Mouse (Mus musculus) embryo, embryonic 10 days (tissue): ENCODE results near the gene Tbx18.

Experiments
- DNase-seq: peaks from one replicate; pipeline ENCODE4 v3.0.0-alpha.2; 2015; ENCODE audit warnings: low spot score

Gene Tbx18

DNA sequence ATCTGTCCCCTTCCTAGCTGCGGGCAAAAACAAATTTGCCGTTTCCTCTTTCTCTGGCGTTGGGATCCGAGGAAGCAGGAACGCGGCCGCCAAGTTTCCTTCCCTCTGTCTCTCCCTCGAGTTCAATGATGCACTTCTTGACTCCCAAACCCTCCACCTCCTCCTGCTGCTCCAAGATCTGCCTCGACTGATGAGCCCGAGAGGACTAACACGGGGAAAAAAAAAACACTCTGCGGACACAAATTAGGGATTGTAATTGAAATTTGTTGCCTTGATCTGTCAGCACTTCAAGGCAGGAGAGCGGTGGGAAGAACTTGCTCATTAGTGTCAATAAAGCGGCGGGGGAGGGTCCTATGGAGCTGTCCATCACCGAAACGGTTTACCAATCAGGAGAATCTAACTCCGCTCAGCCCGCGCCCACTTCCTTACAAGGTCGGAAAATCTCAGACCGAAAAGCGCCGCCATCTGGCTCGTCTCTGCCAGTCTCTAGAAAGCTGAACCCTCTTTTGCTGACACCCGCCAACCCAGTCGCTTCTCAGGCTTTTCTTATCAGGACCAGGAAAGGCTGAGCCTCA lies at the start of gene Tbx18:
Gene Tbx18, minus strand, starts transcription at position 300 of the 575 bp plus-strand sequence.
- DNase-seq = peak; percentile 96

GRCm38 (mm10) chr9:87773951-87774350 lies 42.9 kb upstream of the Tbx18 start:
- no peak for DNase-seq

GRCm38 (mm10) chr9:87755621-87756020 lies 24.6 kb upstream of the Tbx18 start:
- no peak for DNase-seq

DNA sequence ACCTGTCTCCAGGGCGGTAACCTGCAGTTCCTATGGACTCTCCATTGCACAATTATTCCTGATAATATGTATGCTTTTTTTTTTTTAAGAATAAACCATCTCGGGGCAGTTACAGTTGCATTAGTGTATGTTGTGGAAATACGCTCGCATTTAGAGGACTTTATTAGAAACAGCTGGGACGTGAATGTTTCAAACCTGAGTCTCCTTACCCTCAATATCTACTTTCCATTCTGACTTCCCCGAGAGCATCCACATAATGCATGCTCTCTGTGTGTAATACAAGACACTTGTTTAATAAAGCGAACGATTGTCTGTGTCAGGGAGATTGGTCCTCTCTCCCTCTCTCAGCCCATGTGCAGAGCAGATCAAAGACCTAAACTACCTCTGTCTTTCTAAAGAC lies 10.5 kb upstream of the Tbx18 start:
- no peak for DNase-seq

DNA sequence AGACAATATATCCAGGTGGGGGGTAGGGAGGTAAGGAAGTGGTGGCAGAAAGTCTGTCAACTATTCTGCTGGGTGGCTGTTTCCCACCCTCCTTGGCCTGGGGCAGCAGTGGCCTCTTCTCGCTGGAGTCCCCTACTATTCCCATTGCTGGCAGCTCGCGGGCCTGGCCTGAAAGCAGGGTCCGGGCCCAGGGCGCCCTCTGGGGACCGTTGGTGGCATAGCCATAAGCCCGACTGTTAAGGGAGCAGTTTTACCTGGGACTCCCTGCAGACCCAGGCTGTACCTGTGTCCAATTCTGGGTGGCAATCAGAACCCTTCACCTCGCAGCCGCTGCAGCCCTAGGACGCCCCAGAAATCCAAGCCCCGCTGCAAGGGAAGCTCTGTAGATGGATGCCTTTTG lies 9.6 kb upstream of the Tbx18 start:
- peak; percentile 71 for DNase-seq

DNA sequence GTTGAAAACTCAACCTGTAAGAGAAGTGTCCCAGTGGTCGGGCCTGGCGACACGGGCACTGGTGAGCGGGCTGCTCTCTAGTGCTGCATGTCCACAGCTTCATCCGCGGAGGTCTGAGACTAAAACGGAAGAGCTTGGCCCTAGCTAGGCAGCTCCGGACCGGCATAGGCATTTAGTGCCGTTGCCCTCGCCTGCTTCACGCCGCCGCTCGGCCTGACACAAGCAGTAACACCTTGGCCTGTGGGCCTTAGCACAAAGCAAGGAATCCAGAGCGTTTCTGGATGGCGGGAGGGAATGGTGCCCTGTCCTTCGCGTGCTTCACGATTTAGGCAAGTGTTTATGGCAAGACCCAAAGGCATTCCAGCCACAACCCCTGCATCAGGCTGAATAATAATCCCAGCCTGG lies 9.2 kb upstream of the Tbx18 start:
- DNase-seq = peak; percentile 62

DNA sequence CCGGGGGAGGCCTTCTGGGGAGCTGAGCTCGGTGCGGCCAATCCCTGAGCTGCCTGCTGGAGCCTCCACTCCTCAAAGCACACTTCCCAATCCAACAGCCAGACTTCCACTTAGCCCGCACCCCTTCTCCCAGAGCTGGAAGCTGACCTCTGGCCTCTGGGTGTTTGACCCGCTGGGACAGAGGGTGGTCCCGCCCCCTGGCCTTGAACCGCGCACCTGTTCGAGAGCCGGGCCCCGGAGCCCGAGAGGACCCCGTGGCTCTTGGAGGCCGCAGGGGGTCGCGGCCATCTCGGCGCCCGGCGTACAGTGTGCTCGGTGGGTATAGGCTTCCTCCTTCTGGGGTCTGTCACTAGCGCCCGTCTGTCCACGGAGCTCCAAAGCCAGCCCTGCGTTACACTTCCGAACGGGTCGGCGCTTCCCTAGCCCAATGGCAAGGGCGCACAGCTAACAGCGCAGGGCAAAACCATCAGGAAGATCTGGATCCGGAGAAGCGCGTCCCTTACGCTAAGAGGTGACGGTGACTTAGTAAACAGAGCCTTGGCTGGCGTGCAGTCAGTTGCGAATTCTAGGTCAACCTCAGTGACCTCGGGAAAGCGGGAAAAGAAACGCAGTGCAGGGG lies 8.6 kb upstream of the Tbx18 start:
- peak; percentile 59 for DNase-seq

DNA sequence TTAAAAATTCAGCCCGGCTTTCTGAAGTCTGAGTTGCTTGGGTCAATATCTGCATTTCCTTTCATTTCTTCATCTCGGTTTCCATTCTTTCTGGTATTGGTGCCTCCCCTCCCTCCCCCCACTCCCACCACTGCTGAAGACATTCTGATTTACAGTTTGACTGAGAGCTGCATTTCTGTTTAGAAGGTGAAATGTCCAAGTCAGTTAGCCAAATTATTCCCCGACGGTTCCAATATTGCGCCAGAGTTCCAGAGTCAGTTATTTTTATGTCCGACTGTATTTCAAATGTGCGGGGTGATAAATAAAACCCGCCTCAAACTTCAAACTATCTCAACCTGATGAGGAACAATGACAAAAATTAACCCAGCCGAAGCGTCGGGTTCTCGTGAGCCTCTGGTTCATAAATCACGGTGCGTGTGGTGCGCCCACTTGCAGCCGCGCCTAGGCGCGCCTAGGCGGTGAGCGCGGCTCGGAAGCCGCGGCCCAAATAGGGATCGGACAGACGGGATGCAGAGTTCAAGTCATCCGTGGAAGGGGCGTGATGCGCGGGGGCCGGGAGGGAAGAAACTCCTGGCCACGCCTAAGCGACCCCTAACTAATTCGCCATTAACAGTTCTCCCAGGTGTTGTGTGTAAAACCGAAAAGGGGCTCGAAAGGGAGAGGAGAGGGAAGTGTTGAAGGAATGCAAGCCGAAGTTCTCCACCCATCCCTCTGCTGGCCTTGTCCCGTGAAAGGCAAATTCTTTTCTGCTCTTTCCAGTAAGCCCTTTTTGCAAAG lies 7.9 kb upstream of the Tbx18 start:
- DNase-seq = peak; percentile 27

GRCm38 (mm10) chr9:87738123-87738522 lies 7.1 kb upstream of the Tbx18 start:
- DNase-seq = peak; percentile 12

DNA sequence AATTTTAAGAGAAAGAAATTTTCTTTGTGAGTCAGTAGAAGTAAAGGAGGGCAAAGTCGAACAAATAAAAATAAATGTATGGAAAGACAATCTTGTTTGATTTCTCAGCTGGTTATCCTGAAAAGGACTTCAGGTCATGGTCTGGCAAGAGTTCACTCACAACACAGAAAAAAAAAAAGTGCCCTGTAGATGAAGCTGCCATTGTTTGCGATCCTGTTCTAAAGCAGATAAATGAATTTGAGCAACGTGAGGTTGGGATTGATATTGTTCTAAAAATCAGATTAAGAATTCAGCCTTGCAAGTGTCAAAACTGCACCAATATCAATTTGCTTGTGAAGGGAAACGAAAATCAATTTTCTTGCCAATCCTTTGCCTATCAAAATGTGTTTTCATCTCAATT lies 6.2 kb upstream of the Tbx18 start:
- DNase-seq = no peak

GRCm38 (mm10) chr9:87735046-87735445 lies 4.0 kb upstream of the Tbx18 start:
- peak; percentile 4 for DNase-seq

GRCm38 (mm10) chr9:87734631-87735030 lies 3.6 kb upstream of the Tbx18 start:
- peak; percentile 57 for DNase-seq

- DNase-seq = peak; percentile 8
Measured at GRCm38 (mm10) chr9:87733732-87734131, 2.7 kb upstream of the Tbx18 start.

DNA sequence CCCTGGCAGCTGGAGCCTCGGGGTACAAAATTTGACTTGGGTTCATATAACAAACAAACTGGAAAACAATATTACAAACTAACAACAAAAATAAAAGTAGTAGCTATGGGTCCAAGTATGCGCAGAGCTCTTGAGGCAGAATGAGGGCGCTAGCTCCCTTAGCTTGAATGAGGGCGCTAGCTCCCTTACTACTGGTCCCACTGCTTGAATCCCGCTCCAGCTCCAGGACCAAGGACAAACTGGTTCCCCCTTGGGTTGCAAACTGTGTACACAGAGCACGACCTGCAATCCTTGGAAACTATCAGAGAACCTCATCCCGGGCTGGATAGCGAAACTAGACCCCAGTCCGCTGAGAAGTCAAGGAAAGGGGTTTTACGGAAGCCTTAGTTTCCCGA lies 2.2 kb upstream of the Tbx18 start:
- DNase-seq = peak; percentile 59

GRCm38 (mm10) chr9:87732416-87733235 lies 1.6 kb upstream of the Tbx18 start:
- peak; percentile 32 for DNase-seq

DNA sequence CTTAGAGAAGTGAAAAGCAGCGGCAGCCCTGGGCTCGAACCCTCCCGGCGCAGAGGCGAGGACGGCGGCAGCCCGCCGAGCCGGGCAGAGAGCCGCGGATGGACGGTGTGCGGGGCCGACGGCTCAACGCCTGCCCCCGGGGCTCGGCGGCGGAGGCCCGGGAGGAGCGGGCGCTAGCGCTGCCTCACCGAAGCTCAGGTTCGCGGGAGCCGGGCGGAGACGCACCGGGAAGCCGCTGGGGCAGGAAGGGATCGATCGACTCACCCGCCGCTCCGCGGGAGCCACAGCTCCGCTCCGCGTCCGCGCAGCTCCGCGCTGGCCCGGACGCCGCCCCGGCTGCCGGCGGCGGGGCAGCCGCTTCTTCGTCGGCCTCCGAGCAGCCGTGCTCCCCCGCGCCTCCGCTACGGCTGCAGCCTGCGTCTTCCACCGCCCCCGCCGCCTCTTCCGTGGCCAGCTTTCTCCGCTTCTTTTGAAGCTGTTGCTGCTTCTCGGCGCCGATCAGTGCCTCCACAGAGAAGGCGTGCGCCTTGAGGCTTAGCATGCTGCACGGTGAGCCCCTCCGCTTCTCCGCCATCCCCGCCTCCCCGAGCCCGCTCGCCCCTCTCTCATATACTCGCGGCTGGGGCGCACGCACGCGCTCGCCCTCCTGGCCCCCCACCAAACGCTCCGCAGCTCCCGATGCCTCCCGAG lies 644 bp downstream of the Tbx18 start:
- peak; percentile 65 for DNase-seq

DNA sequence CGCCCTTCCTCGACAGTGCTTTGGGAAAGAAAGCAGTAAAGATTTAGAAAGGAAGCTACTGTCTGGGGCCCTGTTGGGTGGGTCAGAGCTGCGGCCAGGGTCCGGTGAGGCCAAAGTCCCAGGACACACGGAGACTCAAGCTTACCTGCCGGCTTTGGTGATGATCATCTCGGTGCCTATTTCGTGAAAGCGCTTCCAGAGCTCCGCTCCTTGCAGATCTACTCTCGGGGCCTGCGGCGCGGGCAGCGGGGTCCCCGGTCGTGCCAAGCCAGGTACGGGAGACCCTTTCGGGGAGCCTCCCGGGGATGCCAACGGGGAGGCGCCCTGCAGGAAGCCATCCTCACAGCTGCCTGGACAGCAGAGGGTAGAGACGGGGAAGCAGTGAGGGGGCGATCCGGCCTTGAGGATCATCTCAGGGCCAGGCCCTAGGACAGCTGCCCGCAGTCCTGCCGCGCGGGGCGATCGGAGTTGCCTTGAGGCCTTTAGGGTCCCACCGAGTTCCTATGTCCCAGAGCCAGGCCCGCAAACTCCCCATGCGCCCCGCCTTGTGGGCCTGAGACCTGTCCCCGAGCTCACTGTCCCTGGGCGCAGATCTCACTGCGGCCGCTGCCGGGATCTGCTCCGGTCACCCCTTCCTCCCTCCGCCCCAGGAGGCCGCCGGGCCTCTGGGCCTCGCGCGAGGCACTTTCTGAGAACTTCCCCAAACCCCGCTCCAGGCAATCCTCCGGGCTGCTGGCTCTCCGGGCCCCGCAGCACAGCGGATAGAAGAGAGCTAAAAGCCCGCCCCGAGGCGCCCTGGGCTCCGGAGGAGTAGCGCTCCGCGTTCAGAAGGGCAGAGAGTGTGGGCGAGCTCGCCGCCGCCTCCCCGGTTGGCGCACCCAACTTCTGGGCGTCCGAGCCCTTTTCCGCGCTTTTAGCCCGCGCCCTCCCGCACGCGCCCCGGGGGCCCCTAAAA lies 1.5 kb downstream of the Tbx18 start:
- peak; percentile 51 for DNase-seq

- no peak for DNase-seq
Measured at GRCm38 (mm10) chr9:87728107-87728506, 3.0 kb downstream of the Tbx18 start.

DNA sequence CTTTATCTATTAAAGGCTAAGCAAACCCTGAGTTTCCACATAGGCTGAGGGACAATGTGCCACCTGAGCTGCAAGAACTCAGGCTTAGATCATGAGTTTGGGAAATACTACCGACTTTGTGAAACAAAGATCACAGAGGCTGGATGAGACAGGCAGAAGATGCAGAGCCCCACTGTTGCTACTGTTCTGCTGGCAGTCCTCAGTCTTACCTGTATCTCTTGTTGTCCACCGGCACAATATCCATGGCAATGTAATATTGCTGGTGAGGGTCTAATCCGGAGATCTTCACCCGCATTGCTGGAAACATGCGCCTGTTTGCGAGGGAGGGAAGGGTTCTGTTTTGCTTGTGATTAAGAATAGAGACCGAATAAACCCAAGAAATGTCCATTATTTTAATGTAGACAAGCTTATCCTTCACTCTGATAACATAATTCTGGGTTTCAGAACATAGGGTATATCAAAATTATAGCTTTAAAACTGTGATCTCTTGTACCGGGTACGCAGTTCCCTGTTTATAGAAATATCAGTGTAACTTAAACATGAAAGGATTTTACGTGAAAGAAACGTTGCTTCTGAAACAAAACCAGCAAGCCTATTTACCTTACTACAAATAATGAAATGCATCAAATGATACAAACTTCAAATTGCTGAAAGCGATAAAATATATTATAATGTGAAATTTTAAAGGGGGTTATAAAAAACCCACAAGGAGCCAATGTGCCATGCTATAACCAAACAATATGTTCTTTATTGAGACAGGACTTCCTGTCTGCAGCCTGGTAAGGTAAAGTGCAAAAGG lies 3.7 kb downstream of the Tbx18 start:
- peak; percentile 18 for DNase-seq

DNA sequence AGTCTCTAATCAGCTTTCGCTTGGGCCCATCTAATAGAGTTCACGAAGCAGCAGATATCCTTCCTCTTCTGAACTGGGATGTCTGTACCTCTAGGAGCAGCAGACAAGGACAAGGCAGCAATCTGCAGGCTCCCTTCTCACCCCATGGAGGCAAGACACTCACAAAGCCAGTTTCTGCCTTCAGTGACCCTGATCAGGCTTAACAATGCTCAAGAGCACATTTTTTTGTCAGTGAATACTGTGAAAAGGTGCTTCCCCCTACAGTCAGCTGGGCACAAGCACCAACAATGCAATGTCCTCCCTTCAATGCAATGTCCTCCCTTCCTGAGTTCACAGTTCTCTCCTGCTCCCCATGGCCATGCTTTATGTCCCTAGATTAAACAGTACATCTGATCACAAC lies 9.3 kb downstream of the Tbx18 start:
- DNase-seq = peak; percentile 57
